Mouse (Mus musculus) liver, embryonic 13.5 days (tissue): Measurements from ENCODE around the gene Krt36. TPM values are rescaled to one million over a fixed set of nuclear protein-coding genes. Genes with fewer than 3 reads are reported as not detected.

Experiments
- ATAC-seq: fragments of 200-750 bp; cut with Nextera tagmentation; 2 replicates; pipeline ENCODE4 v1.8.0; 2017; ENCODE audit warnings: low read depth, mild to moderate bottlenecking, moderate number of reproducible peaks, moderate library complexity
- DNase-seq: peaks from one replicate; pipeline ENCODE4 v3.0.0; 2022
- H3K27ac ChIP-seq: fragments of 300-500 bp; sonication (generic); 2 replicates; pipeline ENCODE4 v1.5.1; 2015; ENCODE audit warnings: moderate library complexity, mild to moderate bottlenecking, inconsistent platforms
- H3K27me3 ChIP-seq: fragments of 300-500 bp; sonication (generic); 2 replicates; pipeline ENCODE4 v1.6.1; 2015; ENCODE audit warnings: mild to moderate bottlenecking, inconsistent platforms
- H3K36me3 ChIP-seq: fragments of 300-500 bp; sonication (generic); 2 replicates; pipeline ENCODE4 v1.6.1; 2015; ENCODE audit warnings: mild to moderate bottlenecking, inconsistent platforms
- H3K4me1 ChIP-seq: fragments of 300-500 bp; sonication (generic); replicated peaks from 2 replicates; pipeline ENCODE4 v1.6.1; 2015; ENCODE audit warnings: inconsistent platforms
- H3K4me2 ChIP-seq: fragments of 300-500 bp; sonication (generic); 2 replicates; pipeline ENCODE4 v1.6.1; 2015; ENCODE audit warnings: inconsistent platforms, mild to moderate bottlenecking, moderate library complexity
- H3K4me3 ChIP-seq: fragments of 300-500 bp; sonication (generic); replicated peaks from 2 replicates; pipeline ENCODE4 v1.5.1; 2015; ENCODE audit warnings: mild to moderate bottlenecking, inconsistent platforms
- H3K9ac ChIP-seq: fragments of 300-500 bp; sonication (generic); 2 replicates; pipeline ENCODE4 v1.6.1; 2015; ENCODE audit warnings: mild to moderate bottlenecking, inconsistent platforms
- H3K9me3 ChIP-seq: fragments of 300-500 bp; sonication (generic); replicated peaks from 2 replicates; pipeline ENCODE4 v1.6.1; 2016; ENCODE audit warnings: inconsistent platforms
- WGBS: fragments of 180-500 bp; shearing (Covaris S2); methylation state at CpG from one replicate; pipeline ENCODE4 v1.1.7; 2015; ENCODE audit not compliant: insufficient replicate concordance; 5-methylcytosine and 5-hydroxymethylcytosine counted together
- polyA plus RNA-seq: library from polyadenylated mRNA; unstranded; fragments of >200 nt; fragmentation: Nextera tagmentation; extraction: Ambion mirVana; gene quantifications from 2 replicates; pipeline ENCODE4 v1.2.1, GENCODE M21; 2015

Gene Krt36
- not detected in 2 replicates for polyA plus RNA-seq

DNA sequence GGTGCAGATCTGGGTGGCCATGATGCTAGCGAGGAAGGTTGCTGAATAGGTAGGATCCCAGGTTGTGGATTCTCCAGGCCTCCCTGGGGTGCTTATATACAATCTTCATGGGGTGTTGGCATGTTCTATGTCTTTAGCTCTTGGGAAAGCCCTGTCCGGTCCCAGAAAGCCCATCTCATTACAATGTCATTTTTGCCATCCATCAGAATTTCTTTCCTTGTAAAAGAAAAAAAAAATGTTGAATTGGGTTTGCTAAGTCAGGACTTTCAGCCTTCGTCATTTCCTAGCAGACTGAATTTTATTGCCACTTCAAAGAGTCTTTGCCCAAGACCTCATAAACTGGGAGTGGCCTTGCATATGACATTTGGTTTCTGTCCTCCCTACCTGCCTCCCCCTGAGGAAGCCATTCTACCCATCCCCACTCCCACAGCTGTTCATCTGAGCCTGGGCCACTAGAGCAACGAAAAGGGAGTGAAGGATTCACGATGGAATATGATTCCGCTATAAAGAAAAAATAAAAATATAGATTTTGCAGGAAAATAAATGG, at the start of gene Krt36:
Krt36 (minus strand) TSS at position 51 of the 547 bp plus-strand sequence.
- DNase-seq (no peak), ATAC-seq (no peak)
- H3K27ac ChIP-seq, result no peak within 1 kb of the TSS
- H3K4me2 ChIP-seq, result no peak within 1 kb of the TSS
- H3K9ac ChIP-seq, result no peak within 1 kb of the TSS
- WGBS, result 63% methylated on average over 6 of the region's 6 CpGs
- no peak within 1 kb of the TSS for H3K4me3 ChIP-seq
- no peaks in the 10 kb centered on the region for H3K4me1 ChIP-seq
- no peaks in the 10 kb centered on the region for H3K27me3 ChIP-seq
- H3K36me3 ChIP-seq, result no peaks in the 10 kb centered on the region
- H3K9me3 ChIP-seq, result no peaks in the 10 kb centered on the region

GRCm38 (mm10) chr11:100148615-100149330, 43.3 kb upstream of the Krt36 start, which contains the start of gene Krt19:
Krt19 (minus strand) TSS chr11:100148665.
- no peak for ATAC-seq
- no peak within 1 kb of the TSS for H3K4me3 ChIP-seq
- H3K9ac ChIP-seq, result no peak within 1 kb of the TSS
- H3K9me3 ChIP-seq, result no peaks in the 10 kb centered on the region
- no peaks in the 10 kb centered on the region for H3K4me1 ChIP-seq
- peaks cover 30% of the 10 kb centered on the region for H3K27me3 ChIP-seq
- H3K27ac ChIP-seq, result no peak within 1 kb of the TSS
- 38% methylated on average over 9 of the region's 9 CpGs for WGBS
- H3K36me3 ChIP-seq, result no peaks in the 10 kb centered on the region
- DNase-seq, result no peak
- no peak within 1 kb of the TSS for H3K4me2 ChIP-seq

DNA sequence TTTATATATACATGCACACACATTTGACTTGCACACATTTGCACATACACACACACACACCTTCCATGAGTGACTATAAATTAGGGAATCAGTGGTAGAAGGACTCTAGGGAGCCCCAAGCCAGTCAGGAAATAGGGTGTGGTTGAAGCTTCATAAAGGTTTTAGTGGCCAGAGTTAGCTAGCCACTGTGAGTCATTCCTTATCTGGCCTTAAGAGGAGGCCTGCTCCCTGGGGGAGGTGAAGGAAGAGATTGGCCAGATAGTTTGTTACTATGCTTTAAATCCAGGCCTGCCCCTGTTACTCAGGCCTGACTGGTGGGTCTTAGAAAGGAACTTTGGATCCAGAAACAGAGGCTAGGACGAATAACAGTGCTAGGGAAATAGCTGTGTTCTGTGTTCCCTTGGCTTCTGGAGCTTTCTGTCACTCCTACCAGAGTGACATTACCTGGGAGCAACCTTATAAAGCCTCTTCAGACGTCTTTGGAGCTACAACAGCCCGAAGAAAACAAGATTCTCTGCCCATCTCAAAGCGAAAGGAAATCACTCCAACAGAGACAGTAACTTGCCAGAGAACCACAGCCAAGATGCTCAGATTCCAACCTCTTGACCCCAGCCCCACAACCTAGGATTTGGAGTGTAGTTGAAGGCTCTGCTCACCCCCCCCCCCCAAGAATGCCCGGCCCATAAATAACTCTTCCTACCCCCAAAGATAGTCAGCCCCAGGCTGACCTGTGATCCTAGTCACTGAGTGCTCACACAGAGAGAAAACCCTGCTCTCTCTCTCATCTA, 42.3 kb upstream of the Krt36 start:
- Histone ChIP-seq H3K27me3 (peaks cover 30% of the 10 kb centered on the region), H3K4me3 (no peak overlapping the region), H3K9ac (no peak overlapping the region), H3K9me3 (no peaks in the 10 kb centered on the region), H3K36me3 (no peaks in the 10 kb centered on the region), H3K4me1 (no peaks in the 10 kb centered on the region), H3K27ac (no peak overlapping the region), H3K4me2 (no peak overlapping the region)
- WGBS, result 33% methylated on average over 5 of the region's 5 CpGs
- no peak for DNase-seq
- no peak for ATAC-seq

- DNase-seq, result no peak
- peak overlapping the region; percentile 25; the same call in 1 of the 2 replicates for H3K4me3 ChIP-seq
- no peak overlapping the region for H3K27ac ChIP-seq
- 2% methylated on average over 13 of the region's 13 CpGs for WGBS
- H3K9me3 ChIP-seq, result no peaks in the 10 kb centered on the region
- H3K36me3 ChIP-seq, result no peaks in the 10 kb centered on the region
- H3K4me1 ChIP-seq, result no peaks in the 10 kb centered on the region
- H3K9ac ChIP-seq, result no peak overlapping the region
- peaks cover 30% of the 10 kb centered on the region for H3K27me3 ChIP-seq
- ATAC-seq, result no peak
- peak overlapping the region; percentile 48 for H3K4me2 ChIP-seq
Observed at GRCm38 (mm10) chr11:100145858-100146560, 40.6 kb upstream of the Krt36 start.

- Histone ChIP-seq H3K9me3 (no peaks in the 10 kb centered on the region), H3K27me3 (peaks cover 30% of the 10 kb centered on the region), H3K4me1 (no peaks in the 10 kb centered on the region), H3K9ac (no peak overlapping the region), H3K27ac (no peak overlapping the region), H3K36me3 (no peaks in the 10 kb centered on the region), H3K4me2 (peak overlapping the region; percentile 48), H3K4me3 (peak overlapping the region; percentile 25)
- ATAC-seq (no peak), DNase-seq (no peak)
- 2% methylated on average over 20 of the region's 20 CpGs for WGBS
Observed at GRCm38 (mm10) chr11:100145104-100145503, 39.7 kb upstream of the Krt36 start.

GRCm38 (mm10) chr11:100140966-100141365, 35.5 kb upstream of the Krt36 start:
- 83% methylated on average over 21 of the region's 21 CpGs for WGBS
- no peak for ATAC-seq
- Histone ChIP-seq H3K27ac (no peak overlapping the region), H3K4me2 (no peak overlapping the region), H3K4me1 (no peaks in the 10 kb centered on the region), H3K9me3 (no peaks in the 10 kb centered on the region), H3K36me3 (no peaks in the 10 kb centered on the region), H3K4me3 (no peak overlapping the region), H3K9ac (no peak overlapping the region), H3K27me3 (peaks cover 20% of the 10 kb centered on the region)
- no peak for DNase-seq

GRCm38 (mm10) chr11:100139391-100139790, 34.0 kb upstream of the Krt36 start:
- WGBS, result 69% methylated on average over 2 of the region's 2 CpGs
- Histone ChIP-seq H3K9me3 (no peaks in the 10 kb centered on the region), H3K4me2 (no peak overlapping the region), H3K27ac (no peak overlapping the region), H3K4me1 (no peaks in the 10 kb centered on the region), H3K4me3 (no peak overlapping the region), H3K9ac (no peak overlapping the region), H3K27me3 (peaks cover 4% of the 10 kb centered on the region), H3K36me3 (no peaks in the 10 kb centered on the region)
- DNase-seq (no peak), ATAC-seq (no peak)

GRCm38 (mm10) chr11:100138809-100139208, 33.4 kb upstream of the Krt36 start:
- Histone ChIP-seq H3K27ac (no peak overlapping the region), H3K9ac (no peak overlapping the region), H3K4me1 (no peaks in the 10 kb centered on the region), H3K4me2 (no peak overlapping the region), H3K36me3 (no peaks in the 10 kb centered on the region), H3K27me3 (no peaks in the 10 kb centered on the region), H3K4me3 (no peak overlapping the region), H3K9me3 (no peaks in the 10 kb centered on the region)
- WGBS, result 50% methylated on average over 7 of the region's 7 CpGs
- no peak for DNase-seq
- no peak for ATAC-seq

- no peak overlapping the region for H3K9ac ChIP-seq
- 52% methylated on average over 5 of the region's 5 CpGs for WGBS
- H3K36me3 ChIP-seq, result no peaks in the 10 kb centered on the region
- no peak overlapping the region for H3K27ac ChIP-seq
- no peaks in the 10 kb centered on the region for H3K9me3 ChIP-seq
- no peaks in the 10 kb centered on the region for H3K4me1 ChIP-seq
- no peaks in the 10 kb centered on the region for H3K27me3 ChIP-seq
- no peak for ATAC-seq
- no peak overlapping the region for H3K4me3 ChIP-seq
- DNase-seq, result no peak
- no peak overlapping the region for H3K4me2 ChIP-seq
Observed at GRCm38 (mm10) chr11:100137693-100138092, 32.3 kb upstream of the Krt36 start.

DNA sequence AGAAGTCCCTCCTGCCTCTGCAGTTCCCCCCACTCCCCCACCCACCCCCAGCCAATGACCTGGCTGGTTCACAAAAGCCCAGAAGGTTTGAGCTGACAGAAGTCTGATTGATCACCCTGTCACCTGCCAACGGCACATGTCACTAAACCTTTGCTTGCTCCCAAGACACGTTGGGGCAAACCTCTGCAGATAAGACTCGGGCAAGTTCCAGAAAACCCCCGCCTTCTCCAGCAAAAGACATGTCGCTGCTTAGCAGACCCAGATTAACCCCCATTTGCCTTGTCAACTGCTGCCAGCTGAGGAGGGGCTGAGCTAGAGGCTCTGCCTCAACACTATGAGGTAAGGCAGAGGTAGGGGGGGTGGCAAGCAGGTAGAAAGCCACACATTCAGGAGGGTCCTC, 31.1 kb upstream of the Krt36 start:
- Histone ChIP-seq H3K36me3 (no peaks in the 10 kb centered on the region), H3K9me3 (no peaks in the 10 kb centered on the region), H3K27ac (no peak overlapping the region), H3K4me1 (no peaks in the 10 kb centered on the region), H3K27me3 (no peaks in the 10 kb centered on the region), H3K4me3 (no peak overlapping the region), H3K9ac (no peak overlapping the region), H3K4me2 (no peak overlapping the region)
- WGBS, result 25% methylated on average over 5 of the region's 5 CpGs
- DNase-seq (no peak), ATAC-seq (no peak)

GRCm38 (mm10) chr11:100135731-100136130, 30.3 kb upstream of the Krt36 start, which contains the start of gene Krt15:
Krt15 (minus strand) TSS chr11:100135928.
- Histone ChIP-seq H3K9me3 (no peaks in the 10 kb centered on the region), H3K27me3 (no peaks in the 10 kb centered on the region), H3K4me3 (no peak within 1 kb of the TSS), H3K36me3 (no peaks in the 10 kb centered on the region), H3K27ac (no peak within 1 kb of the TSS), H3K9ac (no peak within 1 kb of the TSS), H3K4me2 (no peak within 1 kb of the TSS), H3K4me1 (no peaks in the 10 kb centered on the region)
- 42% methylated on average over 7 of the region's 7 CpGs for WGBS
- no peak for ATAC-seq
- DNase-seq, result no peak
